Comparison of ENCODE assay signal across 12 mouse cellular contexts in the genomic region with DNA sequence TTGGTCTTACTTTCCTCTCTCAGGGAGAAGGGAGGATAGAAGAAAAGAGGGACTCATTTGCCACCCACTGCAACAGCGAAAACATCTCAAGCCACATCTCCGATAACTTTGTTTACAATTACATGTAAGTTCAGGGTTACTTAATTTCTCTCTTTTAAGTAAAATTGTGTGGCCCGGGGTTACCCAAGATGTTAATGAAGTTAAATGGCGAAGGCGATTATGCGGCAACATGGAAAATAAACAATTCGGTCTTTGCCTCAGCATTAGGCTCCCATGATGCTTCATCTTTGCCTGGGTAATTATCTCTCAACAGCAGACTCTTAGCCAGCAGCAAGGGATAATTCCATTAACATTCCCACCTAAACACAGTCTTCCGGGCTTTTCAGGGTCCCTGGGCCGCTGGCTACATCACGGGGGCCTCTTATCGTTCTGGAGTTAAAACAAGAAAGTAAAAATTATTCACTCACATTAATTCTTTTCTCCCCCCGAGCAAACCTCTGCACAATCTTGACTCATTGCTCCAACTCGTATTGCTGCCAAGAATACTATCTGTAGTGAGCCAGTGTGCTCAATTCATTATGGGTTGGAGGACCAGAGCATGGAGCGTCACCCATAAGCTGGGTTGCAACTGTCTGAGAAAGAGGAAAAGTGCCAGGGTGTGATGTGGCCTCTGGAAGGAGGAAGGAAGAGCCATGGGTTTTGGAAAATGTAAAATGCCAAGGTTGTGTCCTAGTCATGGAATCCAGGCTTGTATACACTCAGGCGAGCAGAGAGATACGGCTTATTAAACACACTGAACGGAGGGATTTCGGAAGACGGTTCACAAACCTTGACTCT.
DNase-seq lines count a peak whose midpoint lies in the region; ATAC-seq lines count a peak whose summit lies in the region.
"Had no signal": no experiment of that assay in that cellular context is flagged by ENCODE, and none has a peak within 500 bp of the region (broad histone marks: within the 10 kb centered on the region; RNA-seq: fewer than 3 reads in every experiment).

No protein-coding gene starts in this region.

- ATAC-seq in heart, embryonic 11.5 days (replicated peaks; ENCODE audit: insufficient number of reproducible peaks, low FRiP score, low TSS enrichment), result no peak
- no peak for ATAC-seq in midbrain, embryonic 12.5 days (ENCODE audit: low FRiP score, low read depth)
- ATAC-seq in midbrain, embryonic 13.5 days, result no peak
- no peak for ATAC-seq in intestine, embryonic 16.5 days

- H3K4me2 ChIP-seq in heart, embryonic 11.5 days, result no peak overlapping the region
- H3K4me2 ChIP-seq in midbrain, embryonic 12.5 days (replicated peaks), result no peak overlapping the region
- no peak overlapping the region for H3K4me2 ChIP-seq in midbrain, embryonic 13.5 days (replicated peaks)
- H3K4me2 ChIP-seq in intestine, embryonic 16.5 days (ENCODE audit: low read depth, low read length), result no peak overlapping the region
- H3K4me2 ChIP-seq: forebrain, embryonic 12.5 days; limb, embryonic 12.5 days had no signal

- no peak overlapping the region for H3K4me3 ChIP-seq in heart, embryonic 11.5 days (ENCODE audit: low read depth, low read length)
- H3K4me3 ChIP-seq in midbrain, embryonic 12.5 days, result no peak overlapping the region
- no peak overlapping the region for H3K4me3 ChIP-seq in midbrain, embryonic 13.5 days (replicated peaks)
- no peak overlapping the region for H3K4me3 ChIP-seq in intestine, embryonic 16.5 days (ENCODE audit: low read length)
- H3K4me3 ChIP-seq: forebrain, embryonic 12.5 days; limb, embryonic 12.5 days had no signal

- no peaks in the 10 kb centered on the region for H3K27me3 ChIP-seq in heart, embryonic 11.5 days (ENCODE audit: control insufficient read depth, insufficient read depth, low read length)
- no peaks in the 10 kb centered on the region for H3K27me3 ChIP-seq in midbrain, embryonic 12.5 days
- H3K27me3 ChIP-seq in midbrain, embryonic 13.5 days, result no peaks in the 10 kb centered on the region
- H3K27me3 ChIP-seq in intestine, embryonic 16.5 days (replicated peaks; ENCODE audit: control insufficient read depth, insufficient read depth, low read length), result no peaks in the 10 kb centered on the region
- H3K27me3 ChIP-seq: forebrain, embryonic 12.5 days; limb, embryonic 12.5 days had no signal

- no peaks in the 10 kb centered on the region for H3K36me3 ChIP-seq in heart, embryonic 11.5 days (ENCODE audit: control insufficient read depth, insufficient read depth, low read length)
- no peaks in the 10 kb centered on the region for H3K36me3 ChIP-seq in midbrain, embryonic 12.5 days
- no peaks in the 10 kb centered on the region for H3K36me3 ChIP-seq in midbrain, embryonic 13.5 days
- H3K36me3 ChIP-seq in intestine, embryonic 16.5 days (ENCODE audit: control insufficient read depth, insufficient read depth, low read length), result no peaks in the 10 kb centered on the region
- H3K36me3 ChIP-seq: forebrain, embryonic 12.5 days; limb, embryonic 12.5 days had no signal

- DNase-seq in heart, postnatal 25 days (ENCODE audit: low spot score), result no peak
- DNase-seq in layer of hippocampus, postnatal 14 days (ENCODE audit: low spot score in 2 of 2), result no peak
- no peak for DNase-seq in right cerebral cortex, adult 2 months (ENCODE audit: low spot score in 2 of 2)
- DNase-seq in B cell, adult 2 months, result no peak
- DNase-seq: right cerebral cortex, postnatal 4 days; thymus, postnatal 14 days had no signal

- intact Hi-C loops in heart, postnatal 25 days (cut with DNase I), result loop anchor here (1.0 kb wide), 1 partner anchor 227 kb away; a partner anchor contains a TSS

- no peak overlapping the region for H3K9ac ChIP-seq in heart, embryonic 11.5 days (ENCODE audit: low read depth, low read length)
- no peak overlapping the region for H3K9ac ChIP-seq in midbrain, embryonic 12.5 days (replicated peaks)
- no peak overlapping the region for H3K9ac ChIP-seq in midbrain, embryonic 13.5 days (replicated peaks)
- H3K9ac ChIP-seq in intestine, embryonic 16.5 days (ENCODE audit: low read depth, low read length), result no peak overlapping the region
- H3K9ac ChIP-seq: forebrain, embryonic 12.5 days; limb, embryonic 12.5 days had no signal

- WGBS in heart, embryonic 11.5 days (ENCODE audit: insufficient replicate concordance), result 69% methylated on average over 19 of the region's 19 CpGs
- WGBS in midbrain, embryonic 12.5 days, result 78% methylated on average over 19 of the region's 19 CpGs
- WGBS in midbrain, embryonic 13.5 days, result 78% methylated on average over 19 of the region's 19 CpGs
- 72% methylated on average over 19 of the region's 19 CpGs for WGBS in intestine, embryonic 16.5 days

- H3K27ac ChIP-seq in heart, embryonic 11.5 days (ENCODE audit: low read depth, low read length), result peak overlapping the region; percentile 32; the same call in 1 of the 2 replicates
- H3K27ac ChIP-seq in midbrain, embryonic 12.5 days (replicated peaks), result 0 out of 2 replicates have a peak overlapping the region, but pooled peaks have one; percentile 10
- no peak overlapping the region for H3K27ac ChIP-seq in midbrain, embryonic 13.5 days
- peak overlapping the region; percentile 54 for H3K27ac ChIP-seq in intestine, embryonic 16.5 days (ENCODE audit: low read length)
- H3K27ac ChIP-seq: forebrain, embryonic 12.5 days; limb, embryonic 12.5 days had no signal

- peaks cover 19% of the 10 kb centered on the region for H3K4me1 ChIP-seq in heart, embryonic 11.5 days (ENCODE audit: control insufficient read depth, insufficient read depth, low read length)
- H3K4me1 ChIP-seq in midbrain, embryonic 12.5 days, result peaks cover 13% of the 10 kb centered on the region
- H3K4me1 ChIP-seq in midbrain, embryonic 13.5 days (replicated peaks), result peaks cover 11% of the 10 kb centered on the region
- peaks cover 33% of the 10 kb centered on the region for H3K4me1 ChIP-seq in intestine, embryonic 16.5 days (ENCODE audit: control insufficient read depth, insufficient read depth, low read length)

- H3K9me3 ChIP-seq in heart, embryonic 11.5 days (replicated peaks; ENCODE audit: control insufficient read depth, low read length), result no peaks in the 10 kb centered on the region
- H3K9me3 ChIP-seq in midbrain, embryonic 12.5 days, result no peaks in the 10 kb centered on the region
- H3K9me3 ChIP-seq in midbrain, embryonic 13.5 days, result no peaks in the 10 kb centered on the region
- no peaks in the 10 kb centered on the region for H3K9me3 ChIP-seq in intestine, embryonic 16.5 days (ENCODE audit: control insufficient read depth, low read length)
- H3K9me3 ChIP-seq: forebrain, embryonic 12.5 days; limb, embryonic 12.5 days had no signal
